Mouse (Mus musculus): ENCODE results near the gene Slc1a3. TPM values are rescaled to one million over a fixed set of nuclear protein-coding genes. Genes with fewer than 3 reads are reported as not detected.

Slc1a3 gene
- polyA plus RNA-seq, 1 experiment from 2014 or later: 0.13 TPM

GRCm38 (mm10) chr15:8637283-8637682 lies 73.3 kb downstream of the Slc1a3 start:
- Histone ChIP-seq H3K4me1 (ENCODE audit: insufficient read depth) (no peaks in the 10 kb centered on the region), H3K9me3 (ENCODE audit: low read length) (no peaks in the 10 kb centered on the region), H3K9ac (replicated peaks) (no peak overlapping the region), H3K4me3 (ENCODE audit: low read depth, low read length) (no peak overlapping the region), H3K36me3 (replicated peaks; ENCODE audit: insufficient read depth, low read length) (no peaks in the 10 kb centered on the region), H3K27ac (ENCODE audit: low read depth) (no peak overlapping the region), H3K4me2 (ENCODE audit: low read depth, low read length) (no peak overlapping the region), H3K27me3 (ENCODE audit: insufficient read depth, low read length) (no peaks in the 10 kb centered on the region)
- ATAC-seq: no peak
- no peak for DNase-seq
- TF ChIP-seq CTCF (IDR thresholded peaks at IDR 0.05; ENCODE audit: low read depth) (no peak), EP300 (IDR thresholded peaks at IDR 0.05; ENCODE audit: low read depth) (no peak)
- WGBS (ENCODE audit: insufficient replicate concordance): 70% methylated on average over 2 of the region's 2 CpGs

- Histone ChIP-seq H3K36me3 (replicated peaks; ENCODE audit: insufficient read depth, low read length) (no peaks in the 10 kb centered on the region), H3K4me2 (ENCODE audit: low read depth, low read length) (no peak overlapping the region), H3K27ac (ENCODE audit: low read depth) (no peak overlapping the region), H3K9me3 (ENCODE audit: low read length) (no peaks in the 10 kb centered on the region), H3K9ac (replicated peaks) (no peak overlapping the region), H3K4me3 (ENCODE audit: low read depth, low read length) (no peak overlapping the region), H3K4me1 (ENCODE audit: insufficient read depth) (no peaks in the 10 kb centered on the region), H3K27me3 (ENCODE audit: insufficient read depth, low read length) (no peaks in the 10 kb centered on the region)
- WGBS (ENCODE audit: insufficient replicate concordance): 79% methylated on average over 15 of the region's 15 CpGs
- ATAC-seq: no peak
- DNase-seq: no peak
- TF ChIP-seq CTCF (IDR thresholded peaks at IDR 0.05; ENCODE audit: low read depth): no peak
- TF ChIP-seq EP300 (IDR thresholded peaks at IDR 0.05; ENCODE audit: low read depth): no peak
These were observed 74.6 kb downstream of the Slc1a3 start for GRCm38 (mm10) chr15:8635974-8636373.

GRCm38 (mm10) chr15:8634807-8635206 lies 75.8 kb downstream of the Slc1a3 start:
- WGBS (ENCODE audit: insufficient replicate concordance): 49% methylated on average over 4 of the region's 4 CpGs
- Histone ChIP-seq H3K9ac (replicated peaks) (no peak overlapping the region), H3K27ac (ENCODE audit: low read depth) (no peak overlapping the region), H3K4me2 (ENCODE audit: low read depth, low read length) (no peak overlapping the region), H3K36me3 (replicated peaks; ENCODE audit: insufficient read depth, low read length) (no peaks in the 10 kb centered on the region), H3K9me3 (ENCODE audit: low read length) (no peaks in the 10 kb centered on the region), H3K27me3 (ENCODE audit: insufficient read depth, low read length) (peaks cover 10% of the 10 kb centered on the region), H3K4me1 (ENCODE audit: insufficient read depth) (no peaks in the 10 kb centered on the region), H3K4me3 (ENCODE audit: low read depth, low read length) (no peak overlapping the region)
- no peak for TF ChIP-seq CTCF (IDR thresholded peaks at IDR 0.05; ENCODE audit: low read depth)
- TF ChIP-seq EP300 (IDR thresholded peaks at IDR 0.05; ENCODE audit: low read depth): no peak
- ATAC-seq: no peak
- no peak for DNase-seq

GRCm38 (mm10) chr15:8634355-8634754 lies 76.2 kb downstream of the Slc1a3 start:
- no peak for TF ChIP-seq EP300 (IDR thresholded peaks at IDR 0.05; ENCODE audit: low read depth)
- TF ChIP-seq CTCF (IDR thresholded peaks at IDR 0.05; ENCODE audit: low read depth): no peak
- H3K4me1 ChIP-seq (ENCODE audit: insufficient read depth): 0 out of 2 replicates have a peak, but pooled peaks cover 3% of the 10 kb centered on the region

GRCm38 (mm10) chr15:8633375-8633774 lies 77.2 kb downstream of the Slc1a3 start:
- H3K4me2 ChIP-seq (ENCODE audit: low read depth, low read length): no peak overlapping the region
- DNase-seq: peak; percentile 62

More at GRCm38 (mm10) chr15:8634355-8634754, 76.2 kb downstream of the Slc1a3 start:
- Histone ChIP-seq H3K4me3 (ENCODE audit: low read depth, low read length) (no peak overlapping the region), H3K4me2 (ENCODE audit: low read depth, low read length) (no peak overlapping the region), H3K9ac (replicated peaks) (no peak overlapping the region), H3K9me3 (ENCODE audit: low read length) (no peaks in the 10 kb centered on the region), H3K27ac (ENCODE audit: low read depth) (no peak overlapping the region), H3K36me3 (replicated peaks; ENCODE audit: insufficient read depth, low read length) (no peaks in the 10 kb centered on the region), H3K27me3 (ENCODE audit: insufficient read depth, low read length) (peaks cover 11% of the 10 kb centered on the region)
- ATAC-seq (no peak), DNase-seq (no peak)
- 68% methylated on average over 3 of the region's 3 CpGs for WGBS (ENCODE audit: insufficient replicate concordance)

GRCm38 (mm10) chr15:8632361-8632760 lies 78.2 kb downstream of the Slc1a3 start:
- Histone ChIP-seq H3K4me2 (ENCODE audit: low read depth, low read length) (no peak overlapping the region), H3K27me3 (ENCODE audit: insufficient read depth, low read length) (peaks cover 16% of the 10 kb centered on the region), H3K36me3 (replicated peaks; ENCODE audit: insufficient read depth, low read length) (no peaks in the 10 kb centered on the region), H3K9me3 (ENCODE audit: low read length) (no peaks in the 10 kb centered on the region), H3K27ac (ENCODE audit: low read depth) (no peak overlapping the region), H3K9ac (replicated peaks) (no peak overlapping the region), H3K4me1 (ENCODE audit: insufficient read depth) (peaks cover 11% of the 10 kb centered on the region), H3K4me3 (ENCODE audit: low read depth, low read length) (no peak overlapping the region)
- DNase-seq (no peak), ATAC-seq (no peak)
- TF ChIP-seq CTCF (IDR thresholded peaks at IDR 0.05; ENCODE audit: low read depth) (no peak), EP300 (IDR thresholded peaks at IDR 0.05; ENCODE audit: low read depth) (no peak)
- 71% methylated on average over 10 of the region's 10 CpGs for WGBS (ENCODE audit: insufficient replicate concordance)

More at GRCm38 (mm10) chr15:8633375-8633774, 77.2 kb downstream of the Slc1a3 start:
- Histone ChIP-seq H3K36me3 (replicated peaks; ENCODE audit: insufficient read depth, low read length) (no peaks in the 10 kb centered on the region), H3K9me3 (ENCODE audit: low read length) (no peaks in the 10 kb centered on the region), H3K4me3 (ENCODE audit: low read depth, low read length) (no peak overlapping the region), H3K27ac (ENCODE audit: low read depth) (no peak overlapping the region), H3K9ac (replicated peaks) (no peak overlapping the region), H3K27me3 (ENCODE audit: insufficient read depth, low read length) (peaks cover 16% of the 10 kb centered on the region), H3K4me1 (ENCODE audit: insufficient read depth) (0 out of 2 replicates have a peak, but pooled peaks cover 3% of the 10 kb centered on the region)
- TF ChIP-seq CTCF (IDR thresholded peaks at IDR 0.05; ENCODE audit: low read depth): peak; percentile 72
- no peak for TF ChIP-seq EP300 (IDR thresholded peaks at IDR 0.05; ENCODE audit: low read depth)
- WGBS (ENCODE audit: insufficient replicate concordance): 47% methylated on average over 6 of the region's 6 CpGs
- no peak for ATAC-seq
